Mouse (Mus musculus) midbrain, embryonic 13.5 days (tissue): Measurements from ENCODE around the gene Hc. TPM values are rescaled to one million over a fixed set of nuclear protein-coding genes. Genes with fewer than 3 reads are reported as not detected.

Experiments used
- ATAC-seq: fragments of 200-750 bp; cut with Nextera tagmentation; 2 replicates; pipeline ENCODE4 v1.8.0; 2017; ENCODE audit warnings: mild to moderate bottlenecking, moderate TSS enrichment, moderate library complexity
- H3K27ac ChIP-seq: fragments of 300-500 bp; sonication (generic); 2 replicates; pipeline ENCODE4 v1.5.1; 2015; ENCODE audit warnings: inconsistent platforms, mild to moderate bottlenecking, moderate library complexity
- H3K27me3 ChIP-seq: fragments of 300-500 bp; sonication (generic); 2 replicates; pipeline ENCODE4 v1.6.1; 2015; ENCODE audit warnings: mild to moderate bottlenecking, inconsistent platforms
- H3K36me3 ChIP-seq: fragments of 300-500 bp; sonication (generic); 2 replicates; pipeline ENCODE4 v1.6.1; 2015; ENCODE audit warnings: mild to moderate bottlenecking, inconsistent platforms
- H3K4me1 ChIP-seq: fragments of 300-500 bp; sonication (generic); replicated peaks from 2 replicates; pipeline ENCODE4 v1.6.1; 2015; ENCODE audit warnings: inconsistent platforms
- H3K4me2 ChIP-seq: fragments of 300-500 bp; sonication (generic); replicated peaks from 2 replicates; pipeline ENCODE4 v1.6.1; 2015; ENCODE audit warnings: moderate library complexity, mild to moderate bottlenecking, inconsistent platforms
- H3K4me3 ChIP-seq: fragments of 300-500 bp; sonication (generic); replicated peaks from 2 replicates; pipeline ENCODE4 v1.5.1; 2015; ENCODE audit warnings: mild to moderate bottlenecking, inconsistent platforms
- H3K9ac ChIP-seq: fragments of 300-500 bp; sonication (generic); replicated peaks from 2 replicates; pipeline ENCODE4 v1.6.1; 2015; ENCODE audit warnings: mild to moderate bottlenecking, inconsistent platforms
- H3K9me3 ChIP-seq: fragments of 300-500 bp; sonication (generic); 2 replicates; pipeline ENCODE4 v1.6.1; 2016; ENCODE audit warnings: mild to moderate bottlenecking, inconsistent platforms
- WGBS: fragments of 180-500 bp; shearing (Covaris S2); methylation state at CpG from one replicate; pipeline ENCODE4 v1.1.7; 2015; 5-methylcytosine and 5-hydroxymethylcytosine counted together
- polyA plus RNA-seq: library from polyadenylated mRNA; unstranded; fragments of >200 nt; fragmentation: Nextera tagmentation; extraction: Ambion mirVana; gene quantifications from 2 replicates; pipeline ENCODE4 v1.2.1, GENCODE M21; 2015

Hc gene
- polyA plus RNA-seq, 1 experiment from 2014 or later, result 0.58 TPM

DNA sequence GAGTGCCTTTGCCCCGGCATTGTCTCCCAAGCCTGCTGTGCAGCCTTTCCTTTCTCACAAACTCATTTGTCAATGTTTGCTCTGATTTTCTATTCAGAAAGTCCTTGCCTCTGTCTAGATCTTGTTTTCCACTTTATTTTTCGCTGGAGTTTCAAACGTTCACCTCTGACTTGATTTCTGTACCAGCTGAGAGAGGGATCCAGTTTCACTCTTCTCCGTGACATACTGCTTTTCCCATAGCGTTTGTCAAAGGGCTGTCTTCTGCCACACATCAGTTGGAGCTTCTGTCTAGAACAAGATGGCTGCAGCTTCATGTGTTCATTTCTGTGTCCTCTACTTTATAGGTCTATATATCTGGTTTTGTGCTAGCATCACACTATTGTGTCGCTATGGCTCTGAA, 17.9 kb upstream of the Hc start:
- H3K4me2 ChIP-seq, result no peak overlapping the region
- no peak overlapping the region for H3K4me3 ChIP-seq
- H3K36me3 ChIP-seq, result no peaks in the 10 kb centered on the region
- 75% methylated on average over 6 of the region's 6 CpGs for WGBS
- no peaks in the 10 kb centered on the region for H3K9me3 ChIP-seq
- no peak for ATAC-seq
- no peak overlapping the region for H3K9ac ChIP-seq
- H3K27me3 ChIP-seq, result no peaks in the 10 kb centered on the region
- H3K27ac ChIP-seq, result no peak overlapping the region
- H3K4me1 ChIP-seq, result no peaks in the 10 kb centered on the region

DNA sequence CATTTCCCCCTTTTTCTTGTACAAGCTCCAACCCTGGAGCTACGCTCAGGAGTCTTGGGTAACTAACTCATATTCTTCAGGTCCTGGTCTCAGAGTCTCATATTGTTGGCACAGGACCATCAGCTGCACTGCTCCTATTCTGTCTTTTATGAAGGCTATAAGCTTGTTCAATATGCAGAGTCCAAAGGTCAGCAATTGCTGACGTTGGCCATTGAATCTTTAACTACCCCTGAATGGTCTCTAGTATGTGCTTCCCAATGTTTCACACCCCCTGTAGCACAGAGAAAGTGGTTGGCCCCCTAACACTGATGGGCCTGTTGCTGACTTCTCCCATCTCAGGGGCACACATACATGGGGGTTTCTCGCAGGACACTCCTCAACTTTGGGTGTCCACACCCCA, 13.1 kb upstream of the Hc start:
- peaks cover 6% of the 10 kb centered on the region; the same call in 1 of the 2 replicates for H3K9me3 ChIP-seq
- no peak overlapping the region for H3K27ac ChIP-seq
- WGBS, result 84% methylated on average over 3 of the region's 3 CpGs
- no peaks in the 10 kb centered on the region for H3K27me3 ChIP-seq
- H3K9ac ChIP-seq, result no peak overlapping the region
- H3K4me2 ChIP-seq, result no peak overlapping the region
- H3K4me3 ChIP-seq, result no peak overlapping the region
- ATAC-seq, result no peak
- H3K4me1 ChIP-seq, result no peaks in the 10 kb centered on the region
- H3K36me3 ChIP-seq, result no peaks in the 10 kb centered on the region

DNA sequence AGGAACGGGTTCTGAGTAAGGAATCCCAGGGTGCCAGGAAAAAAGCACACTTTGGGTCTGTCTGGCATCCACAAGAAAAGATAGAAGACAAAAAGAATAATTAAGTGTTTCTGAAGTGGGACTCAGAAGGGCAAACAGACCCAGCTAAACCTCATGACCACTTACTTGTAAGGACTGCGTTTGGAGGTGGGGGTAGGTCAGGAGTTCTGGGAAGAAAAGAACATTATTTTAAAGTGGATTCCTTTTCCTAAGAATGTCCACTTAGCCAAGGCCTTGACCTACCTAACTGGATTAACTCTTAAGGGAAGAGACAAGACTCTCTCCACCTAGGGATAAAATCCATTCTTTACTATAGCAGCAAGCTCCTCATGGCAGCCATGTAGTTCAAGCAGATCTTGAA, 11.3 kb upstream of the Hc start:
- Histone ChIP-seq H3K9ac (no peak overlapping the region), H3K27me3 (no peaks in the 10 kb centered on the region), H3K36me3 (no peaks in the 10 kb centered on the region), H3K27ac (no peak overlapping the region), H3K4me3 (no peak overlapping the region), H3K4me2 (no peak overlapping the region), H3K4me1 (no peaks in the 10 kb centered on the region), H3K9me3 (peaks cover 6% of the 10 kb centered on the region; the same call in 1 of the 2 replicates)
- ATAC-seq, result no peak
- 74% methylated on average over 2 of the region's 2 CpGs for WGBS

DNA sequence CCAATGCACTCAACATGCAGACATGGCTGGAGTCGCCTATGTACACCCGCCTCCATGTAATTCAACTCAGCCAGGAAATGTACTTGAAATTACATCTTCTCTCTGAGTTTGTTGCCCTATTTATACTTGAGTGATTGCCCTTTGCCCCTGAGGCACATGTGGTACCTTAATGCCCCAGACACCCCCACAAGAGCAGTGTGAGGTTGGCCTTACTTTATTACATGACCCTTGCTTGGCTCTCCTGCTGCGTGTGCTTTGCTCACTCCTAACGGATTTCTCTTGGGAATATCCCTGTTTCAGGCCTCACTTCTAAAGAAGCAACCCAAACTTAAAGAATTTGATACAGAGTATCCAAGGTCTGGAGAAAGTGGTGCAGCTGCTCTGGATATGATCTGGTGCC, 9.0 kb upstream of the Hc start:
- Histone ChIP-seq H3K4me2 (no peak overlapping the region), H3K36me3 (no peaks in the 10 kb centered on the region), H3K27ac (no peak overlapping the region), H3K4me3 (no peak overlapping the region), H3K4me1 (no peaks in the 10 kb centered on the region), H3K9ac (no peak overlapping the region), H3K27me3 (no peaks in the 10 kb centered on the region), H3K9me3 (peaks cover 6% of the 10 kb centered on the region; the same call in 1 of the 2 replicates)
- ATAC-seq, result no peak
- WGBS, result 85% methylated on average over 4 of the region's 4 CpGs

DNA sequence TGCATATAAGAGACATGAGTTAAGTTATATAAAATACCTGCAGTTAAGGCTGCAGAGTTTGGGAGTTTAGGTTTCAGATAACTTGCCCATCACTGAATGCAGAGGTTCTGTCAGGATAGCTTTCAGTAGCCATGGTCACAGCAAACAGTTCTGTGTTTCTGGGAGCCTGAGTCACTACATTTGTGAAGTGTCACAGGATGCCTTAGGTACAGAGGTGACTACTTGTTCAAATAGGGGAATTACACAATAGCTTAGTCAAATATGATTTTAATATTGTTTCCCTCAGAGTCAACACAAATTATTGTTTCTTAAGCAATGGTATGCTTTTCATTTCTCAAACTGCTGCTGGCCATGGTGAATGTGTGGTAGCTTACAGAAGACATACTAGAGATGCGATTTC, 7.9 kb upstream of the Hc start:
- Histone ChIP-seq H3K36me3 (no peaks in the 10 kb centered on the region), H3K4me1 (no peaks in the 10 kb centered on the region), H3K9ac (no peak overlapping the region), H3K27me3 (no peaks in the 10 kb centered on the region), H3K27ac (no peak overlapping the region), H3K4me2 (no peak overlapping the region), H3K4me3 (no peak overlapping the region), H3K9me3 (peaks cover 6% of the 10 kb centered on the region; the same call in 1 of the 2 replicates)
- WGBS, result 95% methylated on average over 1 of the region's 1 CpGs
- no peak for ATAC-seq

DNA sequence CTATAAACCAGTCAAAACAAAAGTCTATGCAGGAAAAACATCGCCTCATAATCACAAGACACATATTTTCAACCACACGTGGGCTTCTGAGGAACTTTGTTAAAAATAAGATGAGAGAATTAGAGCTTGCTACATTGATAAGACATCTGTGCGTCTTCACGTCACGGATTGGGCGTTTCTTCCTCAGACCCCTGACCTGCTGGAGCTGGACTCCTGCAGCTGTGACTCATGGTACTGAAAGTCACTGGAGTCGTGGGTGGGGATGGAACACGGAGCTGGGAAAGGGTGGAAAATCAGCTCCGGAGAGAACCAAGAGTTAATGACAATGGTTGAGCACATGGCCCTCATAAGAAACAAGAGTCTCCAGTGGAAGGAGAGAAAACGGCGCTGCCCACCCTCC, 5.9 kb upstream of the Hc start:
- WGBS, result 90% methylated on average over 11 of the region's 11 CpGs
- no peak overlapping the region for H3K4me2 ChIP-seq
- no peaks in the 10 kb centered on the region for H3K27me3 ChIP-seq
- no peak overlapping the region for H3K27ac ChIP-seq
- H3K4me3 ChIP-seq, result no peak overlapping the region
- H3K9me3 ChIP-seq, result no peaks in the 10 kb centered on the region
- ATAC-seq, result no peak
- H3K36me3 ChIP-seq, result no peaks in the 10 kb centered on the region
- no peak overlapping the region for H3K9ac ChIP-seq
- H3K4me1 ChIP-seq, result no peaks in the 10 kb centered on the region

DNA sequence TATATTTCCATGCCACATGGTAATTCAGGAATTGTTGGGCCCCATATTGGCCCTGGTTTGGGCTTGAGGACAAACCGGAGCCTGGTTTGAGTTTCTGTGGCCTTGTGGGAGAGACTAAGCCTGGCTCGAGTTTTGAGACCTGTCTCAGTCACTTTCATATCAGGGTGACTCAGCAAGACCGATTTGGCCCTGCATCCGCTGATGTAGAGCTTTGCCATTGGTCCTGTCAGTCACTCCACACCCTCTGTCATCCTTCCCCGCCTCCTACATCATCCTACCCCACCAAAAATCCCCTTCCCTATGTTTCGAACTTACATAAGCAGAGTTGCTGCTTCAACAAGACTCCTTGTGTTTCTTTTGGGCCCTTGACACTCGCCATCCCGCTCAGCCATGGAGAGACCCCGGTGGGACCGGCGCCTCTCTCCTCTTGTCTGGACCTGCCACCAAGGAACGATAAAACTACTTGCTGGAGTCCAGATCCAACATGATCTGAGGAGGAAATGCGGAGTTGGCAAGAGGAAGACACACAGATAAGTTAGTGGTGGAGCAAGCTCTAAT, 5.4 kb upstream of the Hc start:
- no peak for ATAC-seq
- Histone ChIP-seq H3K9ac (no peak overlapping the region), H3K27ac (no peak overlapping the region), H3K4me2 (no peak overlapping the region), H3K36me3 (no peaks in the 10 kb centered on the region), H3K4me1 (no peaks in the 10 kb centered on the region), H3K9me3 (no peaks in the 10 kb centered on the region), H3K27me3 (no peaks in the 10 kb centered on the region), H3K4me3 (no peak overlapping the region)
- 91% methylated on average over 13 of the region's 13 CpGs for WGBS

DNA sequence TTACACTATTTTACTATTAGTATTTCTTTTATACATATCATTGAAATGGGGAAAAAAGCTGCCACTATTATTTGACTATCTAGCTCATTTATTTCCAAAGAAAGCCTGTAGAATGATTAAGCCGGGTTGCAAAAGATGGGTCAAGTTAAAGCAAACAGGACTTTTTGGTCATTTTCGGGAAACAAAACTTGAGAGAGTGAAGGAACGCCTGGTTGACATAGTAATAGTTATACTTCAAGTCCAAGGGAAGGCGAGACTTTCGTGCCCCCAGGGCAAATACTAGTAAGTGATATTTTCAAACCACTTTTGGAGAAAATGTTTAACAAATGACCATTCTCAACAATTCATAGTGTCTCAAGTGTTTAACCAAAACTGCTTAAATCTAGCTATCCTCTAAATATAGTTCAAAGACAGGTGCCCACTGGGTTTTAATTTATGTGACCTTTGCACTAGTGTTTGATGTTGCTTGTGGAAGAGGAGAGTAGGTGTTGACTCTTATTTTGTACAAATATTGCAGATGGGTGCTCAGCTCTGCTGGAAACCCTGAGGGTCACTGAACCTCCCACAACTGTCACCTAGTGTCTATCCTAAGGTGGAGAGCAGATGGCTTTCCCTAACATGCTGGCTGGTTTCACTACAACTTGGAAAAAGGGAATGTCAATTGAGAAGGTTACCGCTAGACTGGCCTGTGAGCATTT, 2.2 kb upstream of the Hc start:
- no peak for ATAC-seq
- no peaks in the 10 kb centered on the region for H3K4me1 ChIP-seq
- no peak overlapping the region for H3K4me3 ChIP-seq
- no peak overlapping the region for H3K27ac ChIP-seq
- H3K9ac ChIP-seq, result no peak overlapping the region
- H3K27me3 ChIP-seq, result no peaks in the 10 kb centered on the region
- H3K4me2 ChIP-seq, result no peak overlapping the region
- H3K9me3 ChIP-seq, result no peaks in the 10 kb centered on the region
- 96% methylated on average over 6 of the region's 6 CpGs for WGBS
- no peaks in the 10 kb centered on the region for H3K36me3 ChIP-seq

DNA sequence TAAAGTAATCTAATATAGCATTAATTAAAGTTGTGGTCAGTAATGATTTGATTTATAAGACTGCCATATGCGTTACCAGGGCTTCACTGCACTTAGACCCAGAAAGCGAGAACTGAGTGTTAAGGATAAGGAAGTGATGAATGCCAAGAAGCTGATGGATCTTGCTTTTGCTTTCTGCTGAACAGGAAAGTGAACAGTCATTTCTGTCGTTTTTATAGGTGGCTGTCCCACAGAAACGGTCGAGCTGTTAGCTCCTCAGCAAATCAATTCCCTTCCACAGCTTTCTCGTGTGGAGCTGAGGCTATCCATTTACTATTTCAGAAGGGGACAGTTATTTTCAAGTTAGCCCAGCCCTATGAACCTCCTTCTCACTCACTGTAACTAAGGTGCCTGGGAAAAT, 341 bp downstream of the Hc start:
- Histone ChIP-seq H3K9me3 (no peaks in the 10 kb centered on the region), H3K9ac (no peak overlapping the region), H3K4me3 (no peak overlapping the region), H3K36me3 (no peaks in the 10 kb centered on the region), H3K27me3 (no peaks in the 10 kb centered on the region), H3K4me1 (no peaks in the 10 kb centered on the region), H3K4me2 (no peak overlapping the region), H3K27ac (no peak overlapping the region)
- ATAC-seq, result no peak
- 82% methylated on average over 6 of the region's 6 CpGs for WGBS

DNA sequence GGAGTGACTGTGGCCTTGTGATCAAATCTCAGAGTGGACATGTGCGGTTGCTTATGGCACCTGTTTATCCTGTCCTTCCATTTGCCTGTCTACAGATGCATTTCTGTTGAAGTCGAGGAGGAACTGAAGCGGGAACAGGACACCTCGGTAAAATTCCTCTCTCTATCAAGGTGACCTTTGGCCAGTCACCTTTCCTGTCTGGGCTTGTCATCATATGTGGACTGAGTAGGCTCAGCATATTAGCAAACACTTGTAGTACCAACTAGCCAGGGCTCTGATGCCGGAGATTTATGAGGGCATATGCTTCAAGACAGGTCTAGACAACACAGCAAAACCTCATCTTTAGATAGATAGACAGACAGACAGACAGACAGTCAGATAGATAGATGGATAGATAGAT, 982 bp downstream of the Hc start:
- 97% methylated on average over 5 of the region's 5 CpGs for WGBS

DNA sequence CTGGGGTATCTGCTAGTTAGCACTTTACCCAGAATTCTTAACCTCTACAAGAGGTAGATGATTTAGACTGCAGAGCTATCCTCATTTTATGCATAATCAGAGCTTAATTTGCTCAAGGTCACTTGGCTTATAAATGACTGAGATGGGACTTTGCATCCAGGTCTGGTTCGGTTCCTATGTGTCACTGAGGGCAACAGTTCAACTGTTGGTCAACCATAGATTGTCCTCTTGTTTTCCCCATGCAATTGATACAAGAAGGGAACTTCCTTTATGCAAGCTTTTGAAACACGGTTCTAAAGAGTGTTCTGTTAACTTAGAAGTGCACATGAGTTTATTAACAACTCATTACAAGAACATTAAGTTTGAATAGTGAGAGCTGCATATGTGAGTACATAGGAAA, 2.9 kb downstream of the Hc start:
- Histone ChIP-seq H3K27ac (no peak overlapping the region), H3K4me1 (no peaks in the 10 kb centered on the region), H3K9ac (no peak overlapping the region), H3K4me2 (no peak overlapping the region), H3K9me3 (no peaks in the 10 kb centered on the region), H3K4me3 (no peak overlapping the region), H3K27me3 (no peaks in the 10 kb centered on the region), H3K36me3 (no peaks in the 10 kb centered on the region)
- no peak for ATAC-seq
- 81% methylated on average over 2 of the region's 2 CpGs for WGBS

More for the DNA sequence above, 982 bp downstream of the Hc start:
- no peak overlapping the region for H3K4me2 ChIP-seq
- H3K4me3 ChIP-seq, result no peak overlapping the region
- H3K27ac ChIP-seq, result no peak overlapping the region
- H3K9me3 ChIP-seq, result no peaks in the 10 kb centered on the region
- no peak for ATAC-seq
- H3K9ac ChIP-seq, result no peak overlapping the region
- H3K36me3 ChIP-seq, result no peaks in the 10 kb centered on the region
- H3K27me3 ChIP-seq, result no peaks in the 10 kb centered on the region
- H3K4me1 ChIP-seq, result no peaks in the 10 kb centered on the region

DNA sequence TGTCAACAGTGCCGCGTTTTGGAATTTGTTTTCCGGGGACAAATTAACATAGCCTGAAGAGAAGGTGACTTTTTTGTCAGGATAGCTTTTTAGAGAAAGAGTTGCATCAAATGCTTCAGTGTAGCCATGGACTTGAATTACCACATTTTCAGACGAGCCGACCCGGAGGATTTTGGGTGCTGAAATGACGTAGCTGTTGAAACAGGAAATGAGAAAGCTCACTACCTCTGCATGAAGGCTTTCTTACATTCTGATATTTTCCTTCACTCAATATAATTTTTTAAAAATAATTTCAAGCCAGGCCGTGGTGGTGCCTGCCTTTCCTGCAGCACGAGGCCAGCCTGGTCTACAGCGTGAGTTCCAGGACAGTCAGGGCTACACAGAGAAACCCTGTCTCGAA, 4.0 kb downstream of the Hc start:
- Histone ChIP-seq H3K4me1 (no peaks in the 10 kb centered on the region), H3K9ac (no peak overlapping the region), H3K36me3 (no peaks in the 10 kb centered on the region), H3K27me3 (no peaks in the 10 kb centered on the region), H3K4me2 (no peak overlapping the region), H3K9me3 (no peaks in the 10 kb centered on the region), H3K4me3 (no peak overlapping the region), H3K27ac (no peak overlapping the region)
- no peak for ATAC-seq
- 92% methylated on average over 11 of the region's 11 CpGs for WGBS

DNA sequence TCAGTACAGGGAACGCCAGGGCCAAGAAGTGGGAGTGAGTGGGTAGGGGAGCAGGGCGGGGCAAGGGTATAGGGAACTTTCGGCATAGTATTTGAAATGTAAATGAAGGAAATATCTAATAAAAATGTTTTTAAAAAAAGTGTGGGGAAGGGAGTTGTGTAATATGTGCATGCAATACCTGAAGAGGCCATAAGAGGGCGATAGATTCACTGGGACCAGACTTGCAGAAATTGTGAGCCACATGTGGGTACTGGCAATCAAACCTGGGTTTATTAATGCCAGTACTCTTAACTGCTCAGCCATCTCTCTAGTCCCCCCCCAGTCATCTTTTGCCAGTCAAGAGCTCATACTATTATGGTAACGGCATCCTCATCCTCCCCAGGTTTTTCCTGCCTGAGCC, 12.4 kb downstream of the Hc start:
- 43% methylated on average over 5 of the region's 5 CpGs for WGBS
- H3K4me1 ChIP-seq, result no peaks in the 10 kb centered on the region
- H3K4me2 ChIP-seq, result no peak overlapping the region
- no peak for ATAC-seq
- no peak overlapping the region for H3K4me3 ChIP-seq
- no peaks in the 10 kb centered on the region for H3K27me3 ChIP-seq
- H3K27ac ChIP-seq, result no peak overlapping the region
- H3K36me3 ChIP-seq, result no peaks in the 10 kb centered on the region
- H3K9ac ChIP-seq, result no peak overlapping the region
- no peaks in the 10 kb centered on the region for H3K9me3 ChIP-seq
